Mouse (Mus musculus) G1E-ER4 (cell line): ENCODE results near the gene Gsx1. TPM values are rescaled to one million over a fixed set of nuclear protein-coding genes. Genes with fewer than 3 reads are reported as not detected.

Source experiments
- GATA1 ChIP-seq: IDR thresholded peaks from one replicate; pipeline ENCODE4 v1.8.0; 2012; ENCODE audit warnings: low read length, inconsistent platforms
- polyA plus RNA-seq: library from polyadenylated mRNA; stranded (reverse); fragments of >175 nt; gene quantifications from 2 replicates; pipeline ENCODE4 v1.2.3, GENCODE M21; 2012

Gene Gsx1
- polyA plus RNA-seq, 1 experiment = not detected

- TF ChIP-seq GATA1 = no peak
Measured at GRCm38 (mm10) chr5:147189156-147189555, 660 bp downstream of the Gsx1 start.

GRCm38 (mm10) chr5:147189836-147190602, 1.5 kb downstream of the Gsx1 start:
- no peak for TF ChIP-seq GATA1

GRCm38 (mm10) chr5:147190885-147191284, 2.4 kb downstream of the Gsx1 start:
- no peak for TF ChIP-seq GATA1

- TF ChIP-seq GATA1 = no peak
Measured at GRCm38 (mm10) chr5:147191801-147192575, 3.5 kb downstream of the Gsx1 start.

GRCm38 (mm10) chr5:147192576-147192960, 4.1 kb downstream of the Gsx1 start:
- TF ChIP-seq GATA1 = no peak

- TF ChIP-seq GATA1 = no peak
Measured at GRCm38 (mm10) chr5:147204905-147205304, 16.4 kb downstream of the Gsx1 start.

- TF ChIP-seq GATA1 = no peak
Measured at GRCm38 (mm10) chr5:147207852-147208251, 19.4 kb downstream of the Gsx1 start.

GRCm38 (mm10) chr5:147208471-147208870, 20.0 kb downstream of the Gsx1 start:
- no peak for TF ChIP-seq GATA1

GRCm38 (mm10) chr5:147227354-147228112, 39.0 kb downstream of the Gsx1 start:
- no peak for TF ChIP-seq GATA1

- no peak for TF ChIP-seq GATA1
Measured at GRCm38 (mm10) chr5:147235406-147236309, 47.2 kb downstream of the Gsx1 start.

Other genes starting within 250 kb of the Gsx1 start
- gene Gtf3a, start 240.0 kb upstream of the Gsx1 start, polyA plus RNA-seq = 209 and 254 TPM in 2 replicates
- gene Mtif3, start 224.9 kb upstream of the Gsx1 start, polyA plus RNA-seq = 2.2 and 5.5 TPM in 2 replicates
- 14.1 and 17.2 TPM in 2 replicates for gene Lnx2, start 112.1 kb upstream of the Gsx1 start, polyA plus RNA-seq
- 160 and 165 TPM in 2 replicates for gene Polr1d, start 111.6 kb upstream of the Gsx1 start, polyA plus RNA-seq
- not detected in 2 replicates for gene Pdx1, start 81.3 kb downstream of the Gsx1 start, polyA plus RNA-seq
- not detected in 2 replicates for gene Cdx2, start 118.6 kb downstream of the Gsx1 start, polyA plus RNA-seq
- not detected in 2 replicates for gene Urad, start 133.7 kb downstream of the Gsx1 start, polyA plus RNA-seq
- not detected in 2 replicates for gene Flt3, start 211.8 kb downstream of the Gsx1 start, polyA plus RNA-seq
- gene Pan3, start 241.5 kb downstream of the Gsx1 start, polyA plus RNA-seq = 20.5 and 32.0 TPM in 2 replicates